In the genomic region with DNA sequence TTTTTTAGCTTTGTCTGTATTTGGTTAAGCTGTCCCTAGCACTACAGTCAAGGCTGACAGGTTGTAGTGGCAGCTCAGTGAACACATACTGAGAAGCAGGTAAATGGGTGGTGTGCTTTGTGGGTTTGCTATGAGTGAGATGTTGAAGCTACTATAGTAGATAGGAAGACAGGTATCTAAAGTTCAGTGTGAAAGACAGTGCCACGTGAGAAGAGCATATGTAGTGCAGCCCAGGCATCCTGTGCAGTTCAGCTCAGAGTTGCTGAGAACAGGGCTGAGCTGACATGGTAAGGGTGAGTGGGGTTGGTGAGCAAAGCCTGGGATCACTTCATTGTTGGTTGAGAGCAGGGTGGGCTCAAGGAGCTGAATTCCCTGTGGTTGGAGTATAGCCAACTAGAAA, we compare ENCODE assay signal across 13 mouse cellular contexts. TPM values are rescaled to one million over a fixed set of nuclear protein-coding genes. Genes with fewer than 3 reads are reported as not detected.
DNase-seq lines count a peak whose midpoint lies in the region; ATAC-seq and TF ChIP-seq lines count a peak whose summit lies in the region.
"Had no signal": no experiment of that assay in that cellular context is flagged by ENCODE, and none has a peak within 500 bp of the region (broad histone marks: within the 10 kb centered on the region; RNA-seq: fewer than 3 reads in every experiment).

No protein-coding gene starts in this region.

- ATAC-seq in kidney, embryonic 15.5 days (replicated peaks; ENCODE audit: low FRiP score): no peak
- no peak for ATAC-seq in liver, embryonic 12.5 days

- intact Hi-C loops in heart, adult 2 months (cut with DNase I): loop anchor here (2.0 kb wide), 1 partner anchor 39 kb away; no protein-coding TSS in a partner anchor

- H3K36me3 ChIP-seq in heart, adult 2 months (ENCODE audit: control insufficient read depth, insufficient read depth, low read length): peaks cover 37% of the 10 kb centered on the region
- no peaks in the 10 kb centered on the region for H3K36me3 ChIP-seq in kidney, embryonic 15.5 days
- H3K36me3 ChIP-seq in CH12.LX (replicated peaks in 1 of 2; ENCODE audit: control insufficient read depth in 1 of 2, insufficient read depth in 1 of 2, low read length in 1 of 2): peaks cover 0 to 57% of the 10 kb centered on the region in 2 experiments
- 0 out of 2 replicates have a peak, but pooled peaks cover 10% of the 10 kb centered on the region for H3K36me3 ChIP-seq in liver, embryonic 12.5 days

- DNase-seq in heart, adult 2 months: no peak
- no peak for DNase-seq in heart, adult 18-20 months
- no peak for DNase-seq in kidney, postnatal 36 days
- no peak for DNase-seq in CH12.LX (ENCODE audit: extremely low read depth)
- DNase-seq in thymus, postnatal 25 days: no peak
- DNase-seq in left cerebral cortex, adult 8-10 months (ENCODE audit: low spot score in 2 of 2): no peak
- DNase-seq: adrenal gland, adult 2 months; B cell, adult 2 months; gastrocnemius, postnatal 36 days; layer of hippocampus, postnatal 36 days; thymus, postnatal 14 days had no signal

- H3K9ac ChIP-seq in heart, adult 2 months (ENCODE audit: low read depth, low read length): 0 out of 2 replicates have a peak overlapping the region, but pooled peaks have one; percentile 9
- no peak overlapping the region for H3K9ac ChIP-seq in kidney, embryonic 15.5 days
- no peak overlapping the region for H3K9ac ChIP-seq in CH12.LX (ENCODE audit: insufficient read depth, low read depth)
- peak overlapping the region; percentile 39 for H3K9ac ChIP-seq in liver, embryonic 12.5 days

- no peak for TF ChIP-seq EP300 in heart, adult 2 months (IDR thresholded peaks at IDR 0.05; ENCODE audit: insufficient read depth, low read depth, low read length)
- no peak for TF ChIP-seq EP300 in CH12.LX (IDR thresholded peaks at IDR 0.05; ENCODE audit: low read length)

- no peak for TF ChIP-seq RAD21 in CH12.LX (IDR thresholded peaks at IDR 0.05; ENCODE audit: low read depth, low read length)

- H3K4me3 ChIP-seq in heart, adult 2 months: no peak overlapping the region
- H3K4me3 ChIP-seq in kidney, embryonic 15.5 days (replicated peaks): no peak overlapping the region
- H3K4me3 ChIP-seq in CH12.LX (replicated peaks in 1 of 3; ENCODE audit: low read depth in 2 of 3, low read length in 2 of 3, poor library complexity in 1 of 3): no peak overlapping the region
- H3K4me3 ChIP-seq in liver, embryonic 12.5 days: no peak overlapping the region

- in situ Hi-C loops in CH12.LX (cut with MboI; ENCODE audit: low pct_ligation_motif_present, low pct_unique_long_range_greater_than_20kb, low sequenced_read_pairs): no loop called here

- no peaks in the 10 kb centered on the region for H3K9me3 ChIP-seq in kidney, embryonic 15.5 days (replicated peaks)
- H3K9me3 ChIP-seq in CH12.LX (replicated peaks; ENCODE audit: low read length): no peaks in the 10 kb centered on the region
- no peaks in the 10 kb centered on the region for H3K9me3 ChIP-seq in liver, embryonic 12.5 days (replicated peaks)

- 0 out of 2 replicates have a peak overlapping the region, but pooled peaks have one; percentile 3 for H3K4me2 ChIP-seq in kidney, embryonic 15.5 days
- no peak overlapping the region for H3K4me2 ChIP-seq in CH12.LX (ENCODE audit: insufficient read depth, low read depth, poor library complexity, severe bottlenecking)
- peak overlapping the region; percentile 37 for H3K4me2 ChIP-seq in liver, embryonic 12.5 days

- TF ChIP-seq CTCF in heart, adult 2 months (IDR thresholded peaks at IDR 0.05): no peak
- no peak for TF ChIP-seq CTCF in CH12.LX (conservative IDR thresholded peaks at IDR 0.05 in 1 of 2, IDR thresholded peaks at IDR 0.05 in 1 of 2; ENCODE audit: low read depth in 2 of 2, low read length in 2 of 2)

- no peak for TF ChIP-seq POLR2A in heart, adult 2 months (IDR thresholded peaks at IDR 0.05; ENCODE audit: insufficient read depth, low read depth, low read length)
- no peak for TF ChIP-seq POLR2A in CH12.LX (IDR thresholded peaks at IDR 0.05; ENCODE audit: low read depth, low read length)

- no peak overlapping the region for H3K27ac ChIP-seq in heart, adult 2 months
- H3K27ac ChIP-seq in kidney, embryonic 15.5 days: peak overlapping the region; percentile 45
- peak overlapping the region; percentile 9; the same call in 1 of the 2 replicates for H3K27ac ChIP-seq in CH12.LX (ENCODE audit: insufficient read depth, low read depth)
- peak overlapping the region; percentile 74 for H3K27ac ChIP-seq in liver, embryonic 12.5 days

- H3K79me2 ChIP-seq in heart, adult 2 months (replicated peaks; ENCODE audit: control insufficient read depth, insufficient read depth, low read length): peaks cover 11% of the 10 kb centered on the region
- peaks cover 99% of the 10 kb centered on the region for H3K79me2 ChIP-seq in CH12.LX (replicated peaks; ENCODE audit: control insufficient read depth, extremely low read depth, insufficient read depth, poor library complexity, severe bottlenecking)

- peaks cover 39% of the 10 kb centered on the region for H3K4me1 ChIP-seq in heart, adult 2 months (ENCODE audit: control insufficient read depth, insufficient read depth, low read length)
- H3K4me1 ChIP-seq in kidney, embryonic 15.5 days: peaks cover 67% of the 10 kb centered on the region
- H3K4me1 ChIP-seq in CH12.LX (ENCODE audit: control insufficient read depth in 1 of 2, insufficient read depth in 2 of 2): peaks cover 44 to 98% of the 10 kb centered on the region in 2 experiments
- peaks cover 99% of the 10 kb centered on the region for H3K4me1 ChIP-seq in liver, embryonic 12.5 days

- no peaks in the 10 kb centered on the region for H3K27me3 ChIP-seq in heart, adult 2 months (ENCODE audit: control insufficient read depth, insufficient read depth, low read length)
- no peaks in the 10 kb centered on the region for H3K27me3 ChIP-seq in kidney, embryonic 15.5 days
- H3K27me3 ChIP-seq in CH12.LX (replicated peaks): no peaks in the 10 kb centered on the region
- no peaks in the 10 kb centered on the region for H3K27me3 ChIP-seq in liver, embryonic 12.5 days (replicated peaks)

- dilution Hi-C loops in CH12.LX (cut with MboI; ENCODE audit: extremely low pct_ligation_motif_present, extremely low pct_unique_long_range_greater_than_20kb, low sequenced_read_pairs): no loop called here

- 28% methylated on average over 1 of the region's 1 CpGs for WGBS in heart, adult 2 months
- WGBS in kidney, embryonic 15.5 days: 49% methylated on average over 1 of the region's 1 CpGs
- 59% methylated on average over 1 of the region's 1 CpGs for WGBS in liver, embryonic 12.5 days (ENCODE audit: insufficient replicate concordance)

TF ChIP-seq in CH12.LX, 34 proteins besides CTCF, POLR2A, EP300 and RAD21:
- TF ChIP-seq ZMIZ1 (IDR thresholded peaks at IDR 0.05; ENCODE audit: low read depth, low read length): no peak
- TF ChIP-seq ETS1 (conservative IDR thresholded peaks at IDR 0.05; ENCODE audit: low read depth, low read length): no peak
- no peak for TF ChIP-seq CHD1 (IDR thresholded peaks at IDR 0.05; ENCODE audit: low read depth, low read length)
- no peak for TF ChIP-seq HCFC1 (IDR thresholded peaks at IDR 0.05; ENCODE audit: low read depth, low read length)
- no peak for TF ChIP-seq SIN3A (IDR thresholded peaks at IDR 0.05; ENCODE audit: low read length)
- TF ChIP-seq USF1 (IDR thresholded peaks at IDR 0.05; ENCODE audit: low read depth, low read length): no peak
- TF ChIP-seq MAFK (IDR thresholded peaks at IDR 0.05; ENCODE audit: insufficient replicate concordance, low read length): no peak
- no peak for TF ChIP-seq PAX5 (IDR thresholded peaks at IDR 0.05; ENCODE audit: low read length)
- TF ChIP-seq UBTF (IDR thresholded peaks at IDR 0.05; ENCODE audit: low read depth, low read length): no peak
- TF ChIP-seq RCOR1 (conservative IDR thresholded peaks at IDR 0.05; ENCODE audit: low read depth, low read length): no peak
- no peak for TF ChIP-seq TBP (conservative IDR thresholded peaks at IDR 0.05; ENCODE audit: low read depth, low read length)
- no peak for TF ChIP-seq MXI1 (IDR thresholded peaks at IDR 0.05; ENCODE audit: low read depth, low read length)

RNA-seq across cellular contexts. Expression of gene Larp1, which starts 8.6 kb away (rescaled TPM):
- 10 to 100 TPM; 57.4 to 63.4 TPM for total RNA-seq in heart, adult 2 months (2021)
- polyA plus RNA-seq in heart, adult 2 months (2012; rRNA removed): 26.5 and 35.7 TPM in 2 replicates
- total RNA-seq in heart, adult 18-20 months (2021): 10 to 100 TPM; 57.8 to 59.9 TPM
- polyA plus RNA-seq in kidney, embryonic 15.5 days (2015; fragmentation: Nextera tagmentation; extraction: Ambion mirVana): 17.7 and 19.3 TPM in 2 replicates
- 94.1 and 106 TPM in 2 replicates for total RNA-seq in CH12.LX (2012; rRNA removed)
- total RNA-seq in CH12.LX (2014; rRNA removed): 33.4 and 38.2 TPM in 2 replicates
- 222 and 284 TPM in 2 replicates for polyA plus RNA-seq in CH12.LX (2012; ENCODE audit: insufficient read length, low read depth)
- polyA plus RNA-seq in liver, embryonic 12.5 days (2016; fragmentation: Nextera tagmentation; extraction: Ambion mirVana): 41.6 and 42.4 TPM in 2 replicates
- total RNA-seq in left cerebral cortex, adult 8-10 months (2022): 10 to 100 TPM; 84.6 to 88.6 (median 86.9) TPM

Comparison
In these comparisons a context has a peak if more than half of its experiments do, and no peak if none do; other contexts are left out.
1. H3K9ac ChIP-seq: peak in heart, adult 2 months (single experiment) and liver, embryonic 12.5 days (single experiment); none in kidney, embryonic 15.5 days (single experiment) and CH12.LX (single experiment).